In the genomic region with DNA sequence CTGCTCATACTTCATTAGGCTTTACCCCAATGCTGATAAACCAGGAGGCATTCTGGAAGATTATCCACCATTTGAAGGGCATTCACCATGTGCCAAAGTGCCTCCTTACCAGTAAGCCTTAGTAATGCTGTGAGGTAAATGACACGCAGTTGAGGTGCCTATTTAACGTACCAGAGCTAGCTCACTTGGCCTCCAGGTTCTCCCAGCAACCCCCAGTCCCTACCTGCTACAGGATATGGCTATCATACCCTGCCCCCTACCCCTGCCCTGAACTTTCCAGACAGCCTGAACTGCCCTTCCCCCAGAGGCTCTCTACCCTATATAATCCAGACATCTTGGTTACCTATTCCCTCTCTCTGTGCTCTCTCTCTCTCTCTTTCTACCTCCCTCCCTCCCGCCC, we compare ENCODE assay signal across 9 mouse cellular contexts.
DNase-seq lines count a peak whose midpoint lies in the region.
"Had no signal": no experiment of that assay in that cellular context is flagged by ENCODE, and none has a peak within 500 bp of the region (broad histone marks: within the 10 kb centered on the region; RNA-seq: fewer than 3 reads in every experiment).

No protein-coding gene starts in this region.

- DNase-seq in cerebellum, adult 11 months, result peak; percentile 23
- no peak for DNase-seq in cerebellum, postnatal 10 days
- DNase-seq in kidney, adult 11 months, result peak; percentile 20
- no peak for DNase-seq in kidney, postnatal 4 days
- peak; percentile 53 for DNase-seq in thymus, postnatal 14 days
- no peak for DNase-seq in thymus, postnatal 4 days
- DNase-seq in embryo, embryonic 10.5 days (ENCODE audit: low spot score), result no peak
- no peak for DNase-seq in urinary bladder, postnatal 25 days (ENCODE audit: low spot score)
- DNase-seq: adrenal gland, postnatal 10 days had no signal

Comparison
In these comparisons a context has a peak if more than half of its experiments do, and no peak if none do; other contexts are left out.
1. DNase-seq: peak in cerebellum, adult 11 months (single experiment), kidney, adult 11 months (single experiment) and thymus, postnatal 14 days (single experiment); none in cerebellum, postnatal 10 days (0 of 2), kidney, postnatal 4 days (0 of 2), thymus, postnatal 4 days (single experiment), embryo, embryonic 10.5 days (single experiment) and urinary bladder, postnatal 25 days (single experiment).